Mouse (Mus musculus) hindbrain, embryonic 16.5 days (tissue): ENCODE results near the gene Alkbh6. TPM values are rescaled to one million over a fixed set of nuclear protein-coding genes. Genes with fewer than 3 reads are reported as not detected.

ENCODE experiments used
- ATAC-seq: fragments of 200-750 bp; cut with Nextera tagmentation; 2 replicates; pipeline ENCODE4 v1.8.0; 2017; ENCODE audit warnings: moderate TSS enrichment, moderate library complexity
- H3K27ac ChIP-seq: fragments of 300-500 bp; sonication (generic); 2 replicates; pipeline ENCODE4 v1.5.1; 2014; ENCODE audit warnings: low read depth, mild to moderate bottlenecking, control low read depth, low read length, moderate library complexity
- H3K27me3 ChIP-seq: fragments of 300-500 bp; sonication (generic); replicated peaks from 2 replicates; pipeline ENCODE4 v1.6.1; 2014; ENCODE audit warnings: low read length; ENCODE audit not compliant: control insufficient read depth, insufficient read depth
- H3K36me3 ChIP-seq: fragments of 300-500 bp; sonication (generic); 2 replicates; pipeline ENCODE4 v1.6.1; 2014; ENCODE audit warnings: mild to moderate bottlenecking, low read length, moderate library complexity, mixed read lengths; ENCODE audit not compliant: control insufficient read depth, insufficient read depth
- H3K4me1 ChIP-seq: fragments of 300-500 bp; sonication (generic); 2 replicates; pipeline ENCODE4 v1.6.1; 2014; ENCODE audit warnings: low read depth, low read length; ENCODE audit not compliant: control insufficient read depth, insufficient read depth
- H3K4me2 ChIP-seq: fragments of 300-500 bp; sonication (generic); 2 replicates; pipeline ENCODE4 v1.6.1; 2014; ENCODE audit warnings: mild to moderate bottlenecking, low read length, control low read depth, moderate library complexity
- H3K4me3 ChIP-seq: fragments of 300-500 bp; sonication (generic); 2 replicates; pipeline ENCODE4 v1.5.1; 2014; ENCODE audit warnings: mild to moderate bottlenecking, low read length, control low read depth, moderate library complexity
- H3K9ac ChIP-seq: fragments of 300-500 bp; sonication (generic); 2 replicates; pipeline ENCODE4 v1.6.1; 2014; ENCODE audit warnings: low read depth, mild to moderate bottlenecking, control low read depth, low read length, moderate library complexity
- H3K9me3 ChIP-seq: fragments of 300-500 bp; sonication (generic); 2 replicates; pipeline ENCODE4 v1.6.1; 2014; ENCODE audit warnings: mild to moderate bottlenecking, low read length, moderate library complexity; ENCODE audit not compliant: control insufficient read depth
- WGBS: fragments of 180-500 bp; shearing (Covaris S2); extraction: QIAGEN DNeasy Blood & Tissue Kit; methylation state at CpG from one replicate; pipeline ENCODE4 v1.1.7; 2014; 5-methylcytosine and 5-hydroxymethylcytosine counted together
- polyA plus RNA-seq: library from polyadenylated mRNA; unstranded; fragments of >200 nt; fragmentation: Nextera tagmentation; extraction: Ambion mirVana; gene quantifications from 2 replicates; pipeline ENCODE4 v1.2.1, GENCODE M21; 2015

Alkbh6 gene
- polyA plus RNA-seq, 1 experiment from 2014 or later: 124 TPM

GRCm38 (mm10) chr7:30332622-30333259 is 24.2 kb downstream of the Alkbh6 start:
- H3K9ac ChIP-seq: 0 out of 2 replicates have a peak overlapping the region, but pooled peaks have one; percentile 23
- WGBS: 56% methylated on average over 18 of the region's 18 CpGs
- H3K36me3 ChIP-seq: no peaks in the 10 kb centered on the region
- H3K4me1 ChIP-seq: peaks cover 28% of the 10 kb centered on the region
- no peak overlapping the region for H3K4me3 ChIP-seq
- H3K9me3 ChIP-seq: no peaks in the 10 kb centered on the region
- ATAC-seq: no peak
- no peak overlapping the region for H3K27ac ChIP-seq
- H3K27me3 ChIP-seq: peaks cover 9% of the 10 kb centered on the region
- peak overlapping the region; percentile 51; the same call in 1 of the 2 replicates for H3K4me2 ChIP-seq

GRCm38 (mm10) chr7:30333436-30333835 is 24.9 kb downstream of the Alkbh6 start:
- no peaks in the 10 kb centered on the region for H3K9me3 ChIP-seq
- 22% methylated on average over 4 of the region's 4 CpGs for WGBS
- no peak overlapping the region for H3K9ac ChIP-seq
- H3K27me3 ChIP-seq: peaks cover 9% of the 10 kb centered on the region
- peaks cover 28% of the 10 kb centered on the region for H3K4me1 ChIP-seq
- H3K36me3 ChIP-seq: no peaks in the 10 kb centered on the region
- ATAC-seq: peak; percentile 66
- no peak overlapping the region for H3K27ac ChIP-seq
- H3K4me2 ChIP-seq: no peak overlapping the region
- H3K4me3 ChIP-seq: no peak overlapping the region

DNA sequence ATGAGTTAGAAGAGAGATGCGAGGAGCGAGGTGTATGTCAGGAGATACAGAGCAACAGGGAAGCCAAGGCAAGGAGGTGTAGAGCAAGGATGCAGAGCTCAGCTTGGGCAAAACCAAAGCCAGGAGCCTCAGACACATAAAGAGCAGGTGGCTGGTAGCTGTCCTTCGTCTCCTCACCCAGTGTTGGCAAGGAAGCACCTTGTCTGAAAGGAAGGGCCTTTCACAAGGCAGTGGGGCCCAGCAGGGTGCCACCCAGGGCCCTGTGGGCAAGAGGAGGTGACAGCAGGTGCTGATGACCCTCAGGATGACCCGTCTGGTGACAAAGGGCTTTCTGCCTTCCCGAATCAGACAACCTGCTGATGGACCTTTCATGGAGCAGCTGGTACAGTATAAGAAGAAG is 26.0 kb downstream of the Alkbh6 start:
- Histone ChIP-seq H3K4me2 (no peak overlapping the region), H3K27ac (no peak overlapping the region), H3K4me3 (no peak overlapping the region), H3K36me3 (no peaks in the 10 kb centered on the region), H3K27me3 (peaks cover 13% of the 10 kb centered on the region), H3K9me3 (no peaks in the 10 kb centered on the region), H3K9ac (peak overlapping the region; percentile 17; the same call in 1 of the 2 replicates), H3K4me1 (peaks cover 30% of the 10 kb centered on the region)
- no peak for ATAC-seq
- WGBS: 63% methylated on average over 4 of the region's 5 CpGs

- ATAC-seq: no peak
- Histone ChIP-seq H3K9ac (no peak overlapping the region), H3K4me1 (peaks cover 30% of the 10 kb centered on the region), H3K27ac (no peak overlapping the region), H3K9me3 (no peaks in the 10 kb centered on the region), H3K27me3 (peaks cover 15% of the 10 kb centered on the region), H3K4me3 (no peak overlapping the region), H3K36me3 (no peaks in the 10 kb centered on the region), H3K4me2 (no peak overlapping the region)
- 65% methylated on average over 6 of the region's 6 CpGs for WGBS
Observed at GRCm38 (mm10) chr7:30335688-30336087, 27.2 kb downstream of the Alkbh6 start.

DNA sequence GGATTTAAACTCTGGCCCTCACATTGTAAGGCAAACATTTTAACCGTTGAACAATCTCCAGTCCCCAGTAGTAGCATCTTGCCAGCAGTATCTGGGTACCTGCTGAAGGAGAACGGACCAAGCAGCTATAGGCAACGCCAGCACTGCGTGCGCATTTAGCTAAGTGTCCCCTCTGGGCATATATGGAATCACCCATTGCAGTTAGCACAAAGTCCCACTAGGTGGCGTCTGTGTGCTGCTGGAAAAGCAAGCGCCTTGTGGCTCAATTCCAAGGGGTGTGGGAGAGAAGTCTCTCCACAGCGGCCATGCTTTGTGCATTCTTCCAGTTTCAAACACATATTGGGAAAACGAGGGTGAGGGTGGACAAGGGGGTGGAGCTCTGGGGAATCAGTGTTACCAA is 27.9 kb downstream of the Alkbh6 start:
- Histone ChIP-seq H3K4me1 (peaks cover 28% of the 10 kb centered on the region), H3K9me3 (no peaks in the 10 kb centered on the region), H3K9ac (peak overlapping the region; percentile 24; the same call in 1 of the 2 replicates), H3K4me2 (0 out of 2 replicates have a peak overlapping the region, but pooled peaks have one; percentile 29), H3K36me3 (no peaks in the 10 kb centered on the region), H3K27ac (no peak overlapping the region), H3K4me3 (no peak overlapping the region), H3K27me3 (peaks cover 15% of the 10 kb centered on the region)
- ATAC-seq: peak; percentile 31
- 2% methylated on average over 9 of the region's 9 CpGs for WGBS

- Histone ChIP-seq H3K9me3 (no peaks in the 10 kb centered on the region), H3K36me3 (no peaks in the 10 kb centered on the region), H3K4me3 (no peak overlapping the region), H3K9ac (no peak overlapping the region), H3K27me3 (peaks cover 14% of the 10 kb centered on the region), H3K4me2 (no peak overlapping the region), H3K27ac (no peak overlapping the region), H3K4me1 (peaks cover 10% of the 10 kb centered on the region)
- WGBS: 66% methylated on average over 5 of the region's 5 CpGs
- ATAC-seq: no peak
Observed at GRCm38 (mm10) chr7:30339432-30340109, 31.1 kb downstream of the Alkbh6 start.

DNA sequence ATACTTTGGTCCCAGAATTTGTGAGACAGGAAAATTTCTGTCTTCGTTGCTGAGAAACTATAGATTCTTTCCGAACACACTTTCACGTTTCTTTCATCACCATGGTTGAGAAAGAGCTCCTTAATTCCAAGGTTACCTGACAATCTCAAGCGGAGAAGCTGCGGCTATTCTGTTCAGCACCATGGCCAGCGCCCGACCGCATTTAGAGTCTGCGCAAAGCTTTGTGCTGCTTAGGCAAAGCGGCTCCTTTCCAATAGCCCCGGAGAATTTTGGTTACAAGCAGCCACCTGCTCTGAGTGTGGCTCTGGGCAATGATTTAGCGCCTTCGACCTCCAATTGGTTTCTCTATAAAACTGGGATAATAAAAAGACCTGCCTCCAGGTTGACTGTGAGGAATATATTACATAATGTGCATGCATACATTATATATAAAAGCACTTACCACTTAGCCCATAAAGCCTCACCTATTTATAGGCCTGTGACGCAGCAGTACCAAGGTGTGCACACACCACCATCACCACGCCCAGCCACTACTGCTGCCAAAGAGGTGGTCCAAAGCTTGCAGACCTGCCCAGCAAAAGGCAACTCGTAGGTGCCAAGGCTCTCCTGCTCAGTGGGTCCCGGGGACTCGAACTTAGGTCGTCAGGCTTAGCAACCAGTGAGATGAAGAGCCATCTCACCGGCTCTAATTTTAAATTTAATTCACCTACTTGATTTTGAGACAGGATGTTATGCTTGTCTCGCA is 38.3 kb downstream of the Alkbh6 start:
- WGBS: 28% methylated on average over 21 of the region's 21 CpGs
- Histone ChIP-seq H3K27ac (no peak overlapping the region), H3K4me3 (no peak overlapping the region), H3K4me2 (no peak overlapping the region), H3K36me3 (no peaks in the 10 kb centered on the region), H3K27me3 (peaks cover 2% of the 10 kb centered on the region), H3K4me1 (peaks cover 3% of the 10 kb centered on the region; the same call in 1 of the 2 replicates), H3K9ac (no peak overlapping the region), H3K9me3 (no peaks in the 10 kb centered on the region)
- ATAC-seq: no peak

- peak overlapping the region; percentile 35; the same call in 1 of the 2 replicates for H3K9ac ChIP-seq
- peak overlapping the region; percentile 28 for H3K4me3 ChIP-seq
- peaks cover 2% of the 10 kb centered on the region for H3K27me3 ChIP-seq
- H3K9me3 ChIP-seq: no peaks in the 10 kb centered on the region
- H3K36me3 ChIP-seq: no peaks in the 10 kb centered on the region
- H3K4me2 ChIP-seq: peak overlapping the region; percentile 51
- ATAC-seq: peak; percentile 74
- H3K4me1 ChIP-seq: peaks cover 3% of the 10 kb centered on the region; the same call in 1 of the 2 replicates
- no peak overlapping the region; the same call in 1 of the 2 replicates for H3K27ac ChIP-seq
- under 1% methylated on average over 30 of the region's 30 CpGs for WGBS
Observed at GRCm38 (mm10) chr7:30347828-30348227, 39.3 kb downstream of the Alkbh6 start.
